Mouse (Mus musculus) lung, adult 2 months (tissue): Measurements from ENCODE around the gene Prr5l.

Experiments used
- CTCF ChIP-seq: fragments of 200-500 bp; IDR thresholded peaks from 2 replicates; pipeline ENCODE4 v1.5.1; 2011; ENCODE audit warnings: mild to moderate bottlenecking, low read length, control low read depth; ENCODE audit not compliant: insufficient read depth
- POLR2A ChIP-seq: fragments of 200-500 bp; IDR thresholded peaks from 2 replicates; pipeline ENCODE4 v1.6.1; 2011; ENCODE audit warnings: low read depth, mild to moderate bottlenecking, control low read depth, low read length, borderline replicate concordance; ENCODE audit errors: extremely low read depth

- TF ChIP-seq POLR2A (no peak), CTCF (no peak)
Measured at GRCm38 (mm10) chr2:101754428-101754827, 128.4 kb downstream of the Prr5l start.
